In genomic region chr10:92102755-92103154, GRCm38 (mm10) we compare ENCODE assay signal across 19 mouse cellular contexts.
DNase-seq lines count a peak whose midpoint lies in the region; ATAC-seq and TF ChIP-seq lines count a peak whose summit lies in the region.
"Had no signal": no experiment of that assay in that cellular context is flagged by ENCODE, and none has a peak within 500 bp of the region (broad histone marks: within the 10 kb centered on the region; RNA-seq: fewer than 3 reads in every experiment).

No protein-coding gene starts in this region.

- intact Hi-C loops in left cerebral cortex, postnatal 25 days (cut with DNase I) = no loop called here

- H3K36me3 ChIP-seq in forebrain, embryonic 13.5 days (ENCODE audit: poor library complexity, severe bottlenecking) = peaks cover 3% of the 10 kb centered on the region; the same call in 1 of the 2 replicates
- H3K36me3 ChIP-seq in forebrain, embryonic 16.5 days (ENCODE audit: control insufficient read depth, insufficient read depth) = no peaks in the 10 kb centered on the region
- H3K36me3 ChIP-seq in midbrain, embryonic 10.5 days = peaks cover 32% of the 10 kb centered on the region
- H3K36me3 ChIP-seq in midbrain, postnatal 0 days (ENCODE audit: insufficient read depth, low read length) = 0 out of 2 replicates have a peak, but pooled peaks cover 5% of the 10 kb centered on the region
- no peaks in the 10 kb centered on the region for H3K36me3 ChIP-seq in midbrain, embryonic 11.5 days (ENCODE audit: control insufficient read depth, insufficient read depth, low read length)
- 0 out of 2 replicates have a peak, but pooled peaks cover 6% of the 10 kb centered on the region for H3K36me3 ChIP-seq in midbrain, embryonic 15.5 days (replicated peaks)
- H3K36me3 ChIP-seq: embryonic facial prominence, embryonic 12.5 days; heart, embryonic 15.5 days had no signal

- H3K4me2 ChIP-seq in forebrain, embryonic 13.5 days = no peak overlapping the region
- no peak overlapping the region for H3K4me2 ChIP-seq in forebrain, embryonic 16.5 days (ENCODE audit: low read length)
- H3K4me2 ChIP-seq in midbrain, postnatal 0 days (ENCODE audit: low read depth, low read length, poor library complexity, severe bottlenecking) = no peak overlapping the region
- no peak overlapping the region for H3K4me2 ChIP-seq in midbrain, embryonic 11.5 days
- H3K4me2 ChIP-seq in midbrain, embryonic 15.5 days = no peak overlapping the region
- H3K4me2 ChIP-seq: embryonic facial prominence, embryonic 12.5 days; heart, embryonic 11.5 days; heart, embryonic 15.5 days had no signal

- no peak for TF ChIP-seq CTCF in midbrain, postnatal 0 days (IDR thresholded peaks at IDR 0.05)

- H3K27me3 ChIP-seq in forebrain, embryonic 13.5 days = no peaks in the 10 kb centered on the region
- H3K27me3 ChIP-seq in forebrain, embryonic 16.5 days (replicated peaks; ENCODE audit: control insufficient read depth, insufficient read depth, low read length) = no peaks in the 10 kb centered on the region; the same call in 1 of the 2 replicates
- no peaks in the 10 kb centered on the region for H3K27me3 ChIP-seq in midbrain, embryonic 10.5 days (ENCODE audit: low read depth, poor library complexity, severe bottlenecking)
- no peaks in the 10 kb centered on the region for H3K27me3 ChIP-seq in midbrain, postnatal 0 days (ENCODE audit: insufficient read depth, low read length)
- H3K27me3 ChIP-seq in midbrain, embryonic 11.5 days (ENCODE audit: control insufficient read depth, insufficient read depth, low read length) = no peaks in the 10 kb centered on the region
- no peaks in the 10 kb centered on the region for H3K27me3 ChIP-seq in midbrain, embryonic 15.5 days (replicated peaks)
- H3K27me3 ChIP-seq: embryonic facial prominence, embryonic 12.5 days; heart, embryonic 15.5 days had no signal

- peaks cover 23% of the 10 kb centered on the region for H3K4me1 ChIP-seq in forebrain, embryonic 13.5 days
- peaks cover under 1% of the 10 kb centered on the region; the same call in 1 of the 2 replicates for H3K4me1 ChIP-seq in forebrain, embryonic 16.5 days (replicated peaks; ENCODE audit: control insufficient read depth, insufficient read depth, low read length)
- H3K4me1 ChIP-seq in midbrain, embryonic 10.5 days = peaks cover 63% of the 10 kb centered on the region
- no peaks in the 10 kb centered on the region for H3K4me1 ChIP-seq in midbrain, postnatal 0 days (ENCODE audit: insufficient read depth, low read length)
- H3K4me1 ChIP-seq in midbrain, embryonic 11.5 days (ENCODE audit: control insufficient read depth, insufficient read depth, low read length) = peaks cover 9% of the 10 kb centered on the region
- peaks cover 32% of the 10 kb centered on the region for H3K4me1 ChIP-seq in midbrain, embryonic 15.5 days
- H3K4me1 ChIP-seq: embryonic facial prominence, embryonic 12.5 days; heart, embryonic 15.5 days had no signal

- H3K4me3 ChIP-seq in forebrain, embryonic 13.5 days = no peak overlapping the region
- H3K4me3 ChIP-seq in forebrain, embryonic 16.5 days (replicated peaks; ENCODE audit: low read length) = no peak overlapping the region
- no peak overlapping the region; the same call in 1 of the 2 replicates for H3K4me3 ChIP-seq in midbrain, embryonic 10.5 days
- no peak overlapping the region for H3K4me3 ChIP-seq in midbrain, postnatal 0 days (ENCODE audit: low read depth, low read length)
- no peak overlapping the region for H3K4me3 ChIP-seq in midbrain, embryonic 11.5 days (ENCODE audit: low read depth, low read length)
- H3K4me3 ChIP-seq in midbrain, embryonic 15.5 days = no peak overlapping the region
- H3K4me3 ChIP-seq: embryonic facial prominence, embryonic 12.5 days; heart, adult 2 months; heart, embryonic 15.5 days had no signal

- peak; percentile 38; the same call in 1 of the 2 replicates for ATAC-seq in forebrain, embryonic 13.5 days
- no peak for ATAC-seq in forebrain, embryonic 16.5 days
- ATAC-seq in midbrain, postnatal 0 days (ENCODE audit: low FRiP score) = no peak
- peak; percentile 30; the same call in 1 of the 2 replicates for ATAC-seq in midbrain, embryonic 11.5 days (ENCODE audit: low FRiP score)
- ATAC-seq in midbrain, embryonic 15.5 days (replicated peaks) = 0 out of 2 replicates have a peak, but pooled peaks have one; percentile 46
- ATAC-seq: forebrain, embryonic 14.5 days had no signal

- DNase-seq in midbrain, embryonic 10.5 days (ENCODE audit: low spot score) = no peak
- DNase-seq in midbrain, postnatal 0 days (ENCODE audit: low spot score) = no peak
- no peak for DNase-seq in midbrain, embryonic 11.5 days (ENCODE audit: low spot score, missing footprints)
- DNase-seq in left cerebral cortex, postnatal 25 days (ENCODE audit: low spot score in 2 of 2) = no peak
- no peak for DNase-seq in cerebellum, adult 11-12 months
- DNase-seq: adrenal gland, postnatal 25 days; cerebellum, adult 8-10 months; cerebellum, postnatal 14 days; gastrocnemius, postnatal 14 days; heart, adult 2 months; heart, postnatal 14 days; kidney, adult 11 months had no signal

- 30% methylated on average over 4 of the region's 4 CpGs for WGBS in forebrain, embryonic 13.5 days
- 28% methylated on average over 4 of the region's 4 CpGs for WGBS in forebrain, embryonic 16.5 days
- WGBS in midbrain, embryonic 10.5 days = 70% methylated on average over 4 of the region's 4 CpGs
- 45% methylated on average over 4 of the region's 4 CpGs for WGBS in midbrain, postnatal 0 days
- WGBS in midbrain, embryonic 11.5 days = 63% methylated on average over 4 of the region's 4 CpGs
- 41% methylated on average over 4 of the region's 4 CpGs for WGBS in midbrain, embryonic 15.5 days

- H3K9me3 ChIP-seq in forebrain, embryonic 13.5 days (replicated peaks) = no peaks in the 10 kb centered on the region
- no peaks in the 10 kb centered on the region for H3K9me3 ChIP-seq in forebrain, embryonic 16.5 days (ENCODE audit: control insufficient read depth, low read length)
- no peaks in the 10 kb centered on the region for H3K9me3 ChIP-seq in midbrain, embryonic 10.5 days (replicated peaks)
- H3K9me3 ChIP-seq in midbrain, postnatal 0 days (ENCODE audit: low read length) = no peaks in the 10 kb centered on the region
- H3K9me3 ChIP-seq in midbrain, embryonic 11.5 days (ENCODE audit: control insufficient read depth, low read length) = no peaks in the 10 kb centered on the region
- H3K9me3 ChIP-seq in midbrain, embryonic 15.5 days = no peaks in the 10 kb centered on the region
- H3K9me3 ChIP-seq: embryonic facial prominence, embryonic 12.5 days; heart, embryonic 15.5 days had no signal

- H3K9ac ChIP-seq in forebrain, embryonic 13.5 days = no peak overlapping the region
- H3K9ac ChIP-seq in forebrain, embryonic 16.5 days (replicated peaks; ENCODE audit: low read depth, low read length) = no peak overlapping the region
- no peak overlapping the region for H3K9ac ChIP-seq in midbrain, postnatal 0 days (replicated peaks; ENCODE audit: low read length, poor library complexity, severe bottlenecking)
- H3K9ac ChIP-seq in midbrain, embryonic 11.5 days (ENCODE audit: low read length) = no peak overlapping the region
- H3K9ac ChIP-seq in midbrain, embryonic 15.5 days = no peak overlapping the region
- H3K9ac ChIP-seq: embryonic facial prominence, embryonic 12.5 days; heart, embryonic 15.5 days had no signal

- peak overlapping the region; percentile 19; the same call in 1 of the 2 replicates for H3K27ac ChIP-seq in forebrain, embryonic 13.5 days
- no peak overlapping the region for H3K27ac ChIP-seq in forebrain, embryonic 16.5 days (ENCODE audit: low read length)
- H3K27ac ChIP-seq in midbrain, embryonic 10.5 days (replicated peaks) = peak overlapping the region; percentile 49; the same call in 1 of the 2 replicates
- H3K27ac ChIP-seq in midbrain, postnatal 0 days (ENCODE audit: low read depth, low read length) = no peak overlapping the region
- H3K27ac ChIP-seq in midbrain, embryonic 11.5 days (ENCODE audit: low read depth, low read length) = no peak overlapping the region
- H3K27ac ChIP-seq in midbrain, embryonic 15.5 days = 0 out of 2 replicates have a peak overlapping the region, but pooled peaks have one; percentile 50
- H3K27ac ChIP-seq: embryonic facial prominence, embryonic 12.5 days; heart, adult 2 months; heart, embryonic 15.5 days had no signal

Comparison
In these comparisons a context has a peak if more than half of its experiments do, and no peak if none do; other contexts are left out.
1. ATAC-seq: peak in forebrain, embryonic 13.5 days (single experiment), midbrain, embryonic 11.5 days (single experiment) and midbrain, embryonic 15.5 days (single experiment); none in forebrain, embryonic 16.5 days (single experiment) and midbrain, postnatal 0 days (single experiment).
2. H3K27ac ChIP-seq: peak in forebrain, embryonic 13.5 days (single experiment), midbrain, embryonic 10.5 days (single experiment) and midbrain, embryonic 15.5 days (single experiment); none in forebrain, embryonic 16.5 days (single experiment), midbrain, postnatal 0 days (single experiment) and midbrain, embryonic 11.5 days (single experiment).